Mouse (Mus musculus) stomach, postnatal 0 days (tissue): Measurements from ENCODE around the gene Cntnap2.

ENCODE experiments used
- CTCF ChIP-seq: IDR thresholded peaks from 2 replicates; pipeline ENCODE4 v1.5.1; 2016; ENCODE audit warnings: antibody characterized with exemption, low read depth, mild to moderate bottlenecking, moderate library complexity
- EP300 ChIP-seq: optimal IDR thresholded peaks from 2 replicates; pipeline ENCODE3; 2016; ENCODE audit warnings: antibody characterized with exemption

GRCm38 (mm10) chr6:46945703-46946102 is 1886.5 kb downstream of the Cntnap2 start:
- TF ChIP-seq CTCF = no peak
- no peak for TF ChIP-seq EP300
